Mouse (Mus musculus) hematopoietic stem cell, adult 5-6 weeks (primary cell): Measurements from ENCODE around the gene Fam118a. TPM values are rescaled to one million over a fixed set of nuclear protein-coding genes. Genes with fewer than 3 reads are reported as not detected.
"Not testable (repeated sequence)": the region's sequence is repeated elsewhere in the genome, so short reads cannot be mapped to it uniquely, and the experiment has no call there.

Experiments
- ATAC-seq, 2 experiments: fragments of 125-278 bp in 1 of 2; replicated peaks in 1 of 2; 2 replicates each; pipeline ENCODE4 v1.8.0; 2016 to 2017; ENCODE audit warnings: inconsistent platforms in 2 of 2, mild to moderate bottlenecking in 2 of 2, moderate number of reproducible peaks in 2 of 2, low read depth in 1 of 2, moderate TSS enrichment in 1 of 2; ENCODE audit not compliant: low FRiP score in 2 of 2, poor library complexity in 2 of 2, severe bottlenecking in 2 of 2, insufficient read depth in 1 of 2, low TSS enrichment in 1 of 2
- total RNA-seq: library from RNA; stranded (forward); fragments of 172-1452, 232-1000 nt; gene quantifications from 2 replicates; pipeline ENCODE4 v1.2.3, GENCODE M21; 2017

Gene Fam118a
- 10.4 and 15.4 TPM in 2 replicates for total RNA-seq

DNA sequence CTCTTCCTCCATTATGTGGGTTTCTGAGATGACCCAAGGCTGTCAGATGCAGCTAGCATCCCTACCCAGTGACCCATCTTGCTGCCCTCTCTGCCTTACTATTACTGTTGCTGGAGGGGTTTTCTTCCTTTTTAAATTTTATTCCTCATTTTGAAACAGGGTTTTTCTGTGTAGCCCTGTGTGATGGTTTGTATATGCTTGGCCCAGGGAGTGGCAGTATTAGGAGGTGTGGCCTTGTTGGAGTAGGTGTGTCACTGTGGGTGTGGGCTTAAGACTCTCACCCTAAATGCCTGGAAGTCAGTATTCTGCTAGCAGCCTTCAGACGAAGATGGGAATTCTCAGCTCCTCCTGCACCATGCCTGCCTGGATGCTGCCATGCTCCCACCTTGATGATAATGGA, at the start of gene Fam118a:
Gene Fam118a, plus strand, starts transcription at position 301 of the 400 bp plus-strand sequence.
- ATAC-seq = not testable (repeated sequence)

DNA sequence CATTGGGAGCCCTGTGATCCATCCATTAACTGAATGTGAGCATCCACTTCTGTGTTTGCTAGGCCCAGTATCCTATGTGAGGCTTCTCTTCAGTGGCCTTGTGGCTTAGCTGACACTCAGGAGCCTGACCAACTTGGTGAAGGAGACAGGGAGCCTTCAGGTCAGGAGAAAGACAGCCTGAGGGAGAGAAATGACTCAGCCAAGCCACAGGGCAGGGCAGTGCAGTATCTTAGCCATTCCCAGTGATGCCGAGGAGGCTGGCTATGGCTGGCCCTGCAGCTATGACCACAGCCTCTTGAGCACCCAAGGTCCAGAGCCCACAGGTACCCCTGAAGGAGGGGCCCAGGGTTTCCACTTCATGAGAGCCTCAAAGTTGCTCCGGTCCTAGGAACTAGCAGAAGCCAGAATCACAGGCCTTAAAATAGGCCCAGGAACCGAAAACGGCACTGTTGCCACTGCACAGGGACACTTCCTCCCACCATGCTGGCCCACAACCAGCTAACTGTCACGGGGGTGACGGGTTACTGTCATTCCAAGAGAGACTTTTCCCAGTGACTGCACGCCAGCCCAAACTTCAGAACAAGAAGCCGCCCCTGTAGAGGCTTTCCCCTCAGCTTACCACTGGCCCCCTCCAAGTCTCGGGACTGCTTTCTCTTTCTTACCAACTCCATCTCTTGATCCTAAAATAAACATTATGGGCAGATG, 47.0 kb upstream of the Fam118a start:
- no peak for ATAC-seq

DNA sequence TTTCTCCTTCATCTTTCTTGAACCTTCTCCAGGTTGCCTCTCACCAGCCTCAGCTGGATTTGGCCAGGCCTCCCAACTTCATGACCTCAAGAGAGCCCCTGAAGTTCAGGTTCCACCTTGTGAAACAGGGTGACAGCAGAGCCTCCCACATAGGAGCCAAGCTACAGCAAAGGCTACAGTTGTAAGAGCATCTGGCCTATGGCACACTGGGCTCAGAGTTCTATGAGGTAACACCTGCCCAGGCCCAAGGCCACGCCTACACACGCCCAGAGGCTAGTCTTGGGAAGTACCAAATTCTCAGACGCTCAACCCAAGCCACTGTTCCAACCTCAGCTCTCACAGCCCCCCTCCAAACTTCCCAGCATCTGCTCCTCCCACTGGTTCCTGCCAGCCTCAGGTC, 45.9 kb upstream of the Fam118a start:
- ATAC-seq = no peak

DNA sequence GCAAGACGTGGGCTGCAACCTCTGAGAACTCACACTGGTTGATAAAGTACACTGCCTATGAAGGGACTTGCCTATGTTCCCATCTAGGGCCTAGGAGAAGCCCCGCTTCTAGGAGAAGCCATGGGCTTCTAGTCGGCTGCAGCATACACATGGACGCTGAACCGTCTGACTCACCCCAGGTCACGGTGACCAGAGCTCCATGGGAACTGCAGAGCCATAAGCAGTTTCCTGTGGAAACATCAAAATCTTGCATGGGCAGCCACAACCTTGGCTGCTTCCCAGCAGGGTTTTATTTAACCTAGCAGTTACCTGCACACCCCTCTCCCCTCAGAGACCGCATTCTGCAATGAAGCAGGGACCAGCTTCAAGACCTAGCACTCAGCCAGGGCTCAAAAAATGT, 45.0 kb upstream of the Fam118a start:
- 0 out of 4 replicates have a peak, but pooled peaks of 1 of the 2 experiments have one; percentile 9 for ATAC-seq

DNA sequence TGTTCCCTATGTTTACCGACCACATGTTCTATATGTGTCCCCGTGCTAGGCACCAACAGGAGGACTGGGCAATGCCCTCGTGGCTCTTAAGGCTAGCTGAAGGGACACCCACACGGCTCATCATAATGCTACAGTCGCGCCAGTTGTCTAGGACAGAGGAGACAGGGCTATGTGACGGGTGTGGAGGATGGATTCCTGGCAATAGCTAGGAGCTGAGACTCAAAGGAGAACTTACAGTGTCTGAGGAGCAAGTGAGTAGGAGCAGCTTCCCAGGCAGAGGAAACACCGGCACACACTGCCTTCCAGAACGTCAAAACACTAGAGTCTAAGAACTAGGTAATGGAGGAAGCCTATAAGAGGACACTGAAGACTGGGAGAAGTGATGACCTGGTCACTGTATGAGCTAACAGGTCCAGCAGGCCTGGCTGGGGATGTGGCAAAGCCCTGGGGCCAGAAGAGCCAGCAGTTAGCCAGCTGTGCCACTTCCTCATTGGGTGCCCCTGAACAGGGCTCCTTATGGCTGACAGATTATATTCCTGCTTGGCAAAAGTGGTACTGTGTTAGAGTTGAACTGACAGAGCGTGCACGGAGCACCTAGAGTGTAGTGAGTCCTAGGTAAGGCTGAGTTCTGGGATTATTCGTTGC, 43.1 kb upstream of the Fam118a start:
- ATAC-seq = no peak

DNA sequence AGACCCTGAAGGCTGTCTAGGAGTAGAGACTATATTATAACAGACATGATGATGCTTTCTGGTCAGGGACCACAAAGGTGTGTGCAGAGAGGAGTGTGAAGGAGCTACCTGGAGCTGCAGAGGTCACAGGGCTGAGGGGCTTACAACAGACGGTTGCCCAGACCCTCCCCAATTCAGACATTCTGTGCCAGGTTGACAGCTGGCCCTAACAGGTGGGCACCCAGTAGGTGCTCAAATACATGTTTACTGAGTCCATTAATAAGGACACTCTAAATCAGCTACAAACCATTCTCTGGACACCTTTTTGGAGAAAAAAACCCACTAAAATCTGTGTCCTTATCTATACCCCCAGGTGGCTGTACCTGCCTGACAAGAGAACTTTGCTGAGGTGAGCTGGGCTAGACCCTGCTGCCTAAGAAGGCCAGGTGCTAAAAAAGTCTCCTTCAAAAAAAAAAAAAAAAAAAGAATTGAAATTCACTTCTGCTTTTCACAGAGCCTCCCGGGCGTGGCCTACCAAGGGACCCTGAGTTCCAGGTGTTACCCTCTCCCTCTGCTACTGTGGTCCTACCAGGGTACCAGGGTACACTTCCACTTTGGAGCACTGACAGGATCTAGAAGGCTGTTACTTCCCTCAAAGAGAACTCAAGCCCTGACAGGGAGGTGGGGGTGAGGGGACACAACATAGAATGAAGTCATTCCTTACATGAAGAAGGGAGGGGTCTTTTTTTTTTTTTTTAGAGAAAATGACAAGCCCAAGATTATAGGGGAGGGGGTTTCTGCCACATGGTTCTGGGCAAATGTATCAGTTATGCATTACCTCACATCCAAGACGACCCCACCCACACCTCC, 42.4 kb upstream of the Fam118a start:
- ATAC-seq = peak in 1 of 2 experiments; percentile 15; a peak in 2 of 4 replicates

DNA sequence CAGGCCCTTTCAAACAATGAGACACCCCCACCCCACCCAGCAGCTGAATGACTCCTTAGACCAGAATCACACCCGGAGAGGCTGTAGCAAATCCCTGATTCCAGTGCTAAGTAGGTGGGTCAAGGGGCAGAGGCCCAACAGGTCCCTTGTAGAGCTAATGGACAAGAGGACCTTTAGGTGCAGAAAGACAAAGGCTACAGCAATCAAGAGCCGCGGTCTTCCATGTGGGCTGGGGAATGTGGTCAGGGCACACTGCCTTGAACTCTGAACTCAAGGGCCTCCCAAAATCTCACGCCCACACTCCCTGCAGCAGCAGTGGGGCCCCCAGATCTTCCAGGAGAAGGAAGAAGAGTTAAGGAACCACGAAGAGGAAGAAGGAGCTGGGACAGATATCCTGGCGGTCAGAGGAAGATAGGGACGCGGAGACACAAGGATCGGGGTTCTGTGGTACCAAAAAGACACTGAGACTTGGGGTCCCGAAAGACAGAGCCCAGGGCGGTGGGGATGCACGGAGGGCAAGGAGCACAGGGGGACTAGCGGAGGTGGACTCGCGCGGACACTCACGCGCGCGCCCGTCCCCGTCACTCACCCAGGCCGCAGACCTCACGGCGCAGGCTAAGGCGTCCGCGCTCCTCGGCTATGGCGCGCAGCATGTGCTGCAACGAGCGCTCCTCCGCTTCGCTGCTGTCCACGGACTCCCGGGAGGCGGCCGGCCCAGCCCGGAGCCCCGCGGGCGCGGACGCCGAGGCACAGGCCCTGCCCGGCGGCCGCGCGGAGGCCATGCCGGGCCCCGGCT, 41.5 kb upstream of the Fam118a start:
- ATAC-seq = no peak

DNA sequence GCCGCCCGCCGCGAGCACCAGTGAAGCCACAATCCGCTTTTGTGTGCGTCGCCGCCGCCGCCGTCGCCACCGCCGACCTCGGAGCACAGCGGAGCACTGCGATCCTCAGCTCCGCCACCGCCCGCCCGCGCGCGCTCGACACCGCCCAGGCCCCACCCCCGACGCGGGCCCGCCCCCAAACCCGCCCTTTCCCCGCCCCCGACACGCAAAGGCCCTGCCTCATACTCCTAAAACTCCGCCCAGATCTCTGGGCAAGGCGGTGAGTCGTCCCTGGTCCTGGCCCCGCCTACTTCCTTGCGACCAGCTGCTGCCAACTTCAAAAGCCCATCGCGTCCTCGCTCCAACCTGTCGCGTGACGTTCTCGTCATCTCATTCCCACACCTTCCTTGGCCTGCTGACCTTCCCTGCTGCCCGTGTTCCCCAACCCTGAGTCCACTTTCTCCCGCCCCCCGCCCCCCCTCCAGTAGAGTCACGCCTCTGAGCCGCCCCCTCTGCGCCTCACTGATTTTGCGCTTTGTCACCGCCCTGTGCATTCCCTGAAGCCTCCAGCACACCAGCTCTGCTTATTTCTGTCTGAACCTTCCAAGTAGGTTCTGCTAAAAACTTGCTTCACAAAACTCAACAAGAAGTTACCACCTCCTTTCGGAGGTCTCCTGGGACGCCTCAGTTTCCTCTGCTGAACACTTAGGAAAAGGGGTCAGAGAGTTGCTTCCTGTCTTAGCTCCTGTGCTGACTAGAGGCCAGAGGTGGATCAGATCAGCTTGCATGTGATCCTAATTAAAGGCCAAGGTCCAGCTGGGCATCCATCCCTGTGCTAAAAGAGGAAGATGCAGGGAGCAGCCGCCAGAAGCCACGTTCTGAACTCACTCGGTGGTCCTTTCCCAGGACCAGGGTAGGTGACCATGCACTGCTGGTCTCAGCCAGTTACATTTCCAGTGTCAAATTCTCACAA, 40.6 kb upstream of the Fam118a start, which contains the start of gene 5031439G07Rik:
Gene 5031439G07Rik, minus strand, starts transcription at position 678 of the 952 bp plus-strand sequence.
- ATAC-seq = peak; percentile 78 to 91

DNA sequence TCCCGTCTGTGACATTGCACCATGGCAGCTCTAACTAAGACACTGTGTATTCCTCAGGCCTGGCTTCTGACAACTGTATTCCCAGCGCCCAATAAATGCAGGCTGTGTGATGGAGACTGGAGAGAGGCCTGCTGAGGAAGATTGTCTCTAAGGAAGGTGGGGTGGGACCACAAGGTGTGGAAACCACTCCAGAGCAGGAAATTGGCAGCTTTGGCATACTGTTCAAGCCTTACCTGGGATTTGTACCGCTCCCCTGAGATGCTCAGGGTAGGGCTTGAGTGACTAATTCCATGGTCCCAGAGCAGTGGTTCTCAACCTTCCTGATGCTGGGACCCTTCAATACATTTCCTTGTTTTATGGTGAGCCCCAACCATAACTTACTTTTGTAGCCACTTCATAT, 39.6 kb upstream of the Fam118a start:
- ATAC-seq = no peak

DNA sequence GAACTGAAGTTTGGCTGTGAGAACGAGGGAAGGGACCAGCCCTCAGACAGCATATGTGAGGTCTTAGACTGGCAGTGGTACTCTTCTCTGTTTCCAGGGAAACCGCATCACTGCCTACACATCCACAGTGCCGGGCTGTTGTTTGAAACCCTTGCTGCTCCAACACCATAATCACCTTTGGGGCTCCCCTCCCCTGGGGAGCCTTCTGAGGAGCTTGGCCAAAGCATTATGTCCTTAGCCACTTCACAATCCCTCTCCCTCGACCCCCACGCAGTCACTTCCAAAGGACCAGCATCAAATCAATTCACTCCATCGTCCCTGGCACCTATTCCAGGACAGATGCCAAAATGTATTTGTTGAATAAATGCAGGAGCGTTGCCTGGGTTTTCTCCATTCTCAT, 39.0 kb upstream of the Fam118a start:
- no peak for ATAC-seq

DNA sequence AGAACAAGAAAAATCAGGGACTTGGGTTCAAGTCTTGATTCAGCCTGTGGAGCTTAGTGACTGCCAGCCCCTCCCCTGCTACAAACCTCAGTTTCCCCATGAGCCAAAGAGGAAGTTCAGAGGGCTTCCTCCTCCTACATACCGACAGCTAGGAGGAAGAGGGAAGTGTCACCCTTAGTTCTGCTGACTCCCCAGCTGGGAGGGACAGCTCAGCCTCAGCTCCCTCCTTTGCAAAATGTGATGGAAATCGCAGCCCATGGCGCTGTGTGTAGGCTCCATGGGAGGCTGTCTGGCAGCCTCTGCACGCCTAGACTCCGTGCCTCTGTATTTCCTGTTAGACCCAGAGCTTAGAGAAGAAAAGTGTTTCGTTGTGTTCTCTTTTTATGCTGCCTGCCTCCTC, 34.2 kb upstream of the Fam118a start:
- peak; percentile 38 to 76 for ATAC-seq

DNA sequence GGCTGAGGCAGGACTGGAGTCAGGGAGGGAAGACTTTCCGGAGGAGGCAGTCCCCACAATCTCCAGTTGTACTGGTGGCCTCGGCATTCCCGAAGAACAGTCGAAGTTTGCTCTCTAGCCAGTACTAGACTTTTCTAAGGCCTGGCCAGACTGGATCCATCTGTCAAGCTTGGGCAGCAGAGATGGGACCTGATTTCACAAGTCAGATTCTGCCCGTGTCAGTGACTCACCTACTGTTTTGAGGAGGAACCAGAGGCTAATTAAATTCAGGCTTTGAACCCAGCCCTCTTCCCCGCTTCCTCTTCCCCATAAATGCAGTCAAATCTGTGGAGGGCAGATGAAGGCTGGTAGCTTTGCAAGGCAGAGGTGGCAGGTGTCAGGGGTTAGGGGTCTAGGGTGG, 33.7 kb upstream of the Fam118a start:
- ATAC-seq = peak in 1 of 2 experiments; percentile 26; a peak in 1 of 4 replicates

DNA sequence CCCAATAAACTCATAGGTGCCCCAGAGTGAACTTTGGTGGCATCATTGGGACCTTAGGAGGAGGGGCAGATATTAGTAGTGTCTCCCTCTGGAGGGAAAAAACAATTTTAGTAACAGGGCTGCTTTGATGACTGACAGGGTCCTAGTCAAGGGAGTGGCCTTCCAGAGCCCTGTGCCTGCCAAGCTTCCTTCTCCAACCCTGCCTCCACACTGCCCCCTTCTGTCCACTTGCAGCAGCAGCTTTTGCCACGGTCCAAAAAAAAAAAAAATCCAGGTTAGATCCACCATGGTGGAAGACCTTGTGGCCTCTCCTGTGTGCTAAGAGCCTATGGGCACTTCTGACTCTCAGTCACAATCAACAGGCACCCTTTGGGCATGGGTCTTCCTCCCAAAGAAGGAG, 32.8 kb upstream of the Fam118a start:
- ATAC-seq = peak; percentile 46 to 71; a peak in 3 of 4 replicates

DNA sequence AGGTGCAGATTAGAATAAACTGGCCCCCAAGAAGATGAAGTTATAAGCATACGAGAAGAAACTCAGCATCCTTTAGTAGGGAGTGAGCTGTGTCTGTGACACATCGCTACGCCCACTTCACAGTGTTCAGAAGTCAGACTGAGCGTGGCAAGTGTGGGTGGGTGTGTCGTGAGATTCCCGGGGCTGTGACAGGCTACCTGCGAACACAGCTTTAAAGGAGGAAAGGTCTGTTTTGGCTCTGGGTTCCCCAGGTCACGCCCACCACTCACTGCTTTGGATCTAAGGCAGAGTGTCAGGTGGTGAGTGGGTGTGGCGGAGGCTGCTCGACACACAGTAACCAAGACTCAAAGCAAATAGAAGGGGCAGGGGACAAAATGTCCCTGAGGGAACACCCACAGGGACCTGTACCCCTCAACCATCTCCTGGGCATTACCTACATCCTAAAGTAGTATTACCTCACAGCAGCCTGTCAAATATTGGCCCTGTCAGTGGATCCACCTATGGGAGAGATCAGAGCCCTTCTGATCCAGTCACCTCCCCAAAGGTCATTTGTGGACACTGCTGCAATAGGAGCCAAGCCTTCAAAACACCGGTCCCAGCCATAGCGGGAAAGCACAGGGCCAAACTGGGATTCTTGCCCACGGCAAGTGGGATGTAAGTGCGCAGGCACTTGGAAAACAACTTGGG, 30.8 kb upstream of the Fam118a start:
- ATAC-seq = no peak

DNA sequence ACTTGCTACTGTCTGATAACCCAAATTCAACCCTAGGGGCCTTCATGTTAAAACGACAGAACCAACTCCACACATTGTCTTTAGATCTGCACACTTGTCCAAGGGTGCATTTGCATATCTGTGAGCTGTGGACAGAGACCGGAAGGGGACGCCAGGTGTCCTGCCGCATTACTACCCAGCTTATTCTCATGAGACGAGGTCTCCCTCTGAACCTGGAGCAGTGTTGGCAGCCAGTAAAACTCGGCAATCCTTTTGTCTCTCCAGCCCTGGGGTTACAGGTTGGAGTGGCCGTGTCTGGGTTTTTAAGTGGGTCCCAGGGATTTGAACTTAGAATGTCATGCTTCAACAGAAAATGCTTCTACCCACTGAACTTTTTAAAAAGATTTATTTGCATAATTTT, 28.8 kb upstream of the Fam118a start:
- no peak for ATAC-seq
